Mouse (Mus musculus) hematopoietic stem cell, adult 5-6 weeks (primary cell): ENCODE results near the gene Pde3a. TPM values are rescaled to one million over a fixed set of nuclear protein-coding genes. Genes with fewer than 3 reads are reported as not detected.
A peak's percentile ranks its signal among the peaks of the same experiment; 100 is the strongest.

Experiments
- ATAC-seq, 2 experiments: fragments of 125-278 bp in 1 of 2; replicated peaks in 1 of 2; 2 replicates each; pipeline ENCODE4 v1.8.0; 2016 to 2017; ENCODE audit warnings: inconsistent platforms in 2 of 2, mild to moderate bottlenecking in 2 of 2, moderate number of reproducible peaks in 2 of 2, low read depth in 1 of 2, moderate TSS enrichment in 1 of 2; ENCODE audit not compliant: low FRiP score in 2 of 2, poor library complexity in 2 of 2, severe bottlenecking in 2 of 2, insufficient read depth in 1 of 2, low TSS enrichment in 1 of 2
- total RNA-seq: library from RNA; stranded (forward); fragments of 172-1452, 232-1000 nt; gene quantifications from 2 replicates; pipeline ENCODE4 v1.2.3, GENCODE M21; 2017

Pde3a gene
- total RNA-seq, 1 experiment from 2014 or later, result not detected

DNA sequence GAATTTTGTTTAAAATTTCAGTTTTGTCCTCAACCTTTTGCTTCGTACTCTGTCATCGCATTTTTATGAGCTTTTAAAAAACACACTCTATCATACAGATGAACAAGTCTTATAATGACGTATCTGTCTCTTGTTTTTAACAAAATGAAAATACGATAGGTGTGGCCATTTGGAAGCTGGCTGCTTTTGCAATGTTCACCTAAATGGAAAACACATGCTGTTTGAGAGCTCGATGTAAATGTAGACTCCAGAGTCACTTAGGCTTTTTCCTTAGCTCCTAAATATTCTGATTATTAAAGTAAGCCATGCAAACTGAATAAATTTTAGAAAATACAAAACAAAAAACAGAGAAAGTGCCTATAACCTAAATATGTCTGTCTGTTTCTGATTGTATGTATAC is 101.2 kb downstream of the Pde3a start:
- no peak for ATAC-seq

DNA sequence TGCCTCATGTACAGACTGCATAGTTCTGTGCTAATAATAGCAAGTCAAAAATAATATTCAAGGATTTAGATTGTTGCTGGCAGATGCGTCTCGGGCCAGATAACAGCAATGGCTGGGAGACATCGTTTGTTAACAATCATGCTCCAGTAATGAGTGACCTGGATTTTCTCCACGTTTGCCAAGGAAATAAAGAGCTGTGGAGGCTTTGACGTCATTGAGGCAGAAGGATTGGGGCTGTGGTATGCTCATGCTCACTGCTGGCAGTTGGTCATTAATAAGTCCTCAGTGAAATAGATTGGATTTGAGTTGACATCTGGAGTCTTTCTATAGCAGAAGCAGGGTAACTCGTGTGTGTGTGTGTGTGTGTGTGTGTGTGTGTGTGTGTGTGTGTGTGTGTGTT is 103.2 kb downstream of the Pde3a start:
- no peak for ATAC-seq

DNA sequence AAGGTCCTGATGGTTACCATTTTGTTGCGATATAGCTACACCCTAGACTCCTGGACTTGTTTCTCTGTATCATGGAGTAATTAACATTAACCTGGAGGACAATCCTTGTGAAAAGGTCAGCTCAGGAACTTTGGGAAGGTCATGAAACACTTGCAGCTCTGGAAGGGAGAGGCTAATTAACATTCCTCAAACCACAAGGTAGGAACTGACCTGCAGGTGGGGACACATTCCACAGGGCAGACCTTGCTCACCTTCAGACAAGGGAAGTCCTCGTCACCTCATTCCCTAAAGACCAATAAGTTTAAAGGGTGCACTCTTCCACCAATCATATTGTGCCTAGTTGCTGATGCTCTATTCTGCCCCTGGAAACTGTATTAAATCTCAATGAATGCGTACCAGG is 114.6 kb downstream of the Pde3a start:
- no peak for ATAC-seq

DNA sequence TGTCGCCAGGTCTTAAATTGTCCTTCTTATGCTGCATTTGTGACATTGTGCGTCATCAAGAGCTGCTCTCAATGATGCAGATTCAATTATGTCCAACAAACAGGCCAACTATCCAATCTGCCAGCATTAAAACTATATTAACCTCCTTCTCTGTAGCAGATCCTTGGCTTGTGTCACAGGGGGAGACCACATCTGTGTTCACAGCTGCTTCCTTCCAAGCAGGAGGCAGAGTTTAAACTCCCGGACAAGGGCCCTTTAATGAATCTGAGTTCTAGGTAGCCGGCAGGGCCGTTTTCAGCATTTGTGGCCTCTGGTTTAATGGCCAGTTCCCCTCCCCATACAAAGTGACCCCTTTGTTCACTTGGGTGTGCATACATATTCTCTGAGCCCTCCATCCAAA is 118.0 kb downstream of the Pde3a start:
- no peak for ATAC-seq

DNA sequence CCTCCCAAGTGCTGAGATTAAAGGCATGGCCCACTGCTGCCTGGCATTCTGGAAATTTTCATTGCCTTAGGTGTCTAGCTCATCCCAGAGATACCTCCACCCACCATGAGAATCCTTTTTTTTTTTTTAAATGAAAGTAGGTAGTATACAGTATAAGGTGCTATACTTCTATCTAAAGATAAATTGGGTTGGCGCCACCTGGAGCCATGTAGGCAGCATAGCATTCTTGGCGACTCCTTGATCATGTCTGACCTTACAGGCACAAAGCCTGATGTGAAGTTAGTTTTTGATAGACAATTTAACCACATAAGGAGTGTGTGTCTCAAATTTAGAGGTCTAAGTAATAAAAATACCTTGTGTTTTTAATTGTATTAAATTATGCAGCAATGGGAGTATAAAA is 123.6 kb downstream of the Pde3a start:
- peak; percentile 64 to 73; a peak in 2 of 4 replicates for ATAC-seq

DNA sequence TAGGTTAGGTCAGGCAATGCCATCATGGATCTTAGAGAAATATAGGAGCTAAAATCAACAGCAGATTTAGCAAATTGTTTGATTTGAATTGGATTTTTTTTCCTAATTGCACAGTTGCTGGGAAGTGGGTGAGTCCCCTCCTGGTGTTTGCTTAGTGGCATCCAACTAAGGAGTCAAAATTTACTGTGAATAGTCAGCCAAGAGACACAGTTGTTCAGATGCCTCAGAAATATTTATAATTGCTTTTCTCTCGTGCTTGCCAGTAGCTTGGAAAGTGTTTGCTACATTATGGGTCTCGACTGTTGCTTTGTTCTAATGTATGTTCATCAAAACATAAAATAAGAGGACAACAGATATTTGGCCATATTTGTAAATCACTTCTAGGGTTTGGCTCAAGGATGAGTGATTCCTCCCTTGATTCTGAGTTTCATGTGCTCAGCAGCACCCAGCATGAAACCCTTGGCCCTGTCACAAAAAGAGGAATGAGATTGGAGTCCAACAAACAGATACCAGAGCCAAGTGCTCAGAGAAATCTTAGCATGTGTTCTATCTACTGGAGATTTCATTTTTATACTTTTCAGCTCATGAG is 125.5 kb downstream of the Pde3a start:
- ATAC-seq, result no peak

DNA sequence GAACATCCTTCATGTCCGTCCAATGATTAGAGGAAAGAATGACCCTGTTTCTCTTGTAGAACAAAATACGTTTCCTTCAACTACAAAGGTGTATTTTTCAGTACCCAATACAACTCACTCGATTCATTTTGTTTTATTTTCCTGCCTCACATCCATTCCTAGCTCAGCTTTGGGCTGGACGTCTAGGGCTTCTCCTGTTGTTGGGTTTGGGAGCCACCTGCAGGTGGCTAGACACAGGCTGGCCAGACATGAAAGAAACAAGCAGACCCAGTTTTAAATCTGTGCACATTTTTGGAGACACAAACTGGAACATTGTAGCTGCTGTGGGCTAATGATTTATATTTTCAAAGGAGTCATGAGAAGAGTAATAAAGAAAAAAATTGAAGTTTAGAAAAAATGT is 126.1 kb downstream of the Pde3a start:
- ATAC-seq, result no peak

DNA sequence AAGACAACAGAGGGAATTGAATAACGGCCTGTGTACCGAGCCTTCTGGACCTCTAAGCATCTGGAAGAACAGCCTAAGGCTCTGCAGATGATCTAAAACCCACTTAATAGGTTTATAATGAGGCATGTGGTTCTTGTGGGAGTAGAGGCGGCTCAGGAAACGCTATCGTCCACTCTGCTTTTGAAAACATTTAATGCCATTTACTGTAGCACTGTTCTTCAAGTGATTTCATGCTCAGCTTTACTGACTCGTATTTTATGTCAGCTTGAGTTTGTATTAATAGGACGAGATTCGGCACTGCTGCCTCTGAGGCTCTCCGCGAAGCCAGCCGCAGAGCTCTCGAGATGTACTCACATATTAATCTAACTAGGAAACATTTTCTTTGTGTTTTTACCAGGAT is 131.9 kb downstream of the Pde3a start:
- ATAC-seq, result no peak

DNA sequence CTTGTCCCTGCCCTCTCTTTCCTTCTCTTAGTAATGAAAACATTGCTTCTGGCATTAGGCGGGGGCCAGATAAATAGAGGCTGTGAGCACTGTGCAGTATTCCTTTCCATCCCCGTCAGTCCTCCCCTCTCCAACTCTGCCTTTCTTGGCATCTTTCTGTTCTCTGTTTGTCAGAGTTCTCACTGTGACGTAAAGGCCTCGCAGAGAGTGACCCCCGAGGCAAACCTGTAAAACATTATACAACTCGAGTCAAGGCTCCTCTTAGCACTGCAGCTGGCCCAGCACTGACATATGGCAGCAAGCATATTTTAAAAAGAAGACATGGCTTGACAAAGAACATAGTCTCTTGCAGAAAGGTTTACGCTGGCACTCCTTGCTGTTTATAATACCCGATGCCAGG is 132.4 kb downstream of the Pde3a start:
- no peak for ATAC-seq

DNA sequence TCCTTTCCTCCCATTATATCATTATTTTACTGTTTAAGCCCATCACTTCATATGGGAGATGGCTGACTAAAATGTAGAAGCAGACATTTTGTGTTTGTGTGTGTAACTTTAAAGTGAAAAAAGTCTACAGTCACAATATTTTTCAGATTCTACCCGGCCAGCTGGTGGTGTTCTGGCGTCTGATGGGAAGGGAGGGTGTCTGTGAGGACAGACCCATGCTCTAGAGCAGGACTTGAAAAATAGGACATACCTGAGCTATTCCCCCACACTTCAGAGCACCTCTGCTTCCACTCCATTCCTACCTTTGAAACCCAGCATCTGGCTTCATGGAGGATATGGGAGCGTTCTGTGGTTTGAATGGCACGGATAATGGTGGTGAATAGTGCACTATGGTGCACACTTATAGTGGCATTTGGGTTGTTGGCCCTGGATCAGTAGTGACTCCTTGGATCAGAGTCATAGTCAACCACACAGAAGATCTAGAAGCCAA is 132.9 kb downstream of the Pde3a start:
- ATAC-seq, result no peak

DNA sequence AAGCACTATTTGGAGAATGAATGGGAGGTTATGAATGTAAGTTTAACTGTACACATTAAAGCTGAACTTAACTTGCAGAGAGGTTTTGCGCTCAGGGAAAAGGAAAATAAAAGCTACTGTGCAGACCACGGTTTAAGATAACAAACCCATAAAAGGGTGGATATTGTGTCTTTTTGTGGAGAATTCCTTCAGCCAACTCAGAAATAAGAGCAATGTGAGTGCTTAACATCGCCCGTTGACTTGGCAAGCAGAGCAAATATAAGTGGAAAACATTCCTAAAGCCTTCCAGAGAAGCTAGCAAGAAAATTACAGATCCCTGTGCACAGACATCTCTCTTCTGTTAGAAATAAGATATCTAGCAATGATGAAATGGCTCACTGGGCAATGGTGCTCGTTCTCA is 139.0 kb downstream of the Pde3a start:
- ATAC-seq, result no peak

DNA sequence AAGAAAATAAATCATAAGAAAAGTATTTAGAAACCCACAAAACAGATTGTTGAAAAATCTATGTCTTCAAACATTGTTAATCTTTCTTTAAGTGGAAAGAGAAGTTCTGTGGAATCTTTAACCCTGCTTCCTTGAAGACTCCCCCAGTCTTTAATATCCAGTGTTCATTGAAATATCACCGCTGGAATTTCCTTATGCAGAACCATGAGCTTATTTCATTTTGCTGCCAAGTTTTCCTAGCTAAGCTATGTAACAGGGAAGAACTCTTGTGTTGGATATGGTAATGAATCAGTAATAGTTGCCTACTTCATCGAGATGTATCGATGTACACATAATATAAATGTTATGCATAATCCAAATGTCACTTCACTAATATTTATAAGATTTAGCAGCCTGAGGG is 146.9 kb downstream of the Pde3a start:
- ATAC-seq, result no peak

DNA sequence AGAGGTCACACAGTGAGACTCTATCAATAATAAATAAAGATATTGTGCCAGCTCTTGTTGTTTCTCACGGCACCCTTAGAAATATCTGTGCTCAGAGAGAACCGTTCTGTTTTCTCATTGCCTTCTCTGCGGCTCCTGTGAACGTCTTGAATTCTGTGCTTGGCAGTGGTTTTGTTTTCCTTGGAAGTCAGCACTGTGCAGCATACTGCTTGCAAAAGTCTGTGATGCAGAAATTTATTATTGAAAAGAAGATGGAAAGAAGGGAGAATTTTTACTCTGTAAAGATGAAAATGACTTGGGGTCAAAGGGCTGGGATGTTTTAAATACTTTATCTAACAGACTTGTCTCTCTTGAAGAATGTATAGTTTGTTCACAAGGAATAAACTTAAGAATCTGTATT is 150.3 kb downstream of the Pde3a start:
- ATAC-seq, result no peak

DNA sequence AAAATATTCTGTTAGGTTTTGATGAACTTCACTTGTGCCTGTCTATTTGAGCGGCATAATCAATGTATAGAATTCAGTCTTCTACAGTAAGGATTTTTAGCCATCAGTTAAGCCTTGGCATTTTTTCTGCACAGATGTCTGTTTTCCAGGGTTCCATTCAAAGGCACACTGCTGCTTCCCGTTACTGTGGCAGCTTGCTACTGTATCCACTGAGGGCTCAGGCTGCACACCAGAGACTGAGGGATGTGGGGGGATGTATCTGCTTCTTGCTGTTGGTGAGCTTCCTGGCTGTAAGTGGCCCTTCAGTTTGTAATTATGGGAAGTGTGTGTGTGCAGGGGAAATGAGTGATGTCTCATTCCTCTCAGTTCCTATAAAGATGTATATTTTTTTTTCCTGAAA is 154.9 kb downstream of the Pde3a start:
- ATAC-seq, result no peak

DNA sequence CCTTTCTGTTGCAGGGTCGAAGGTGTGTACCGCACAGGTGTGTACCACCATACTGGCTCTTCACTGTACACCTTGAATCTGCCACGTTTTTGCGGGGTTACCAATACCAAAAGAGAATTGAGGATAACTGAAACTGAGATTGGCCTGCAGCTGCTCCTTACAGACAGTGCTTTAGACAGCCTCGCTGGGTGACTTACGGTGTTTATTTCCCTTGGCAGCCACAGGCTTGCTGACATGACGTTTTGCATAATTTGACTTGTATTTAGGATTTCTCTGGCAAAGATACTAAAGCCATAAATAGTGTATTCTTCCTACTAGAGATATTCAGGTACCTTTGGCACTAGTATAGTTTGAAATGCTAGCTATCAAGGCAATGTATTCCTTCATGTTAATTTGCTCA is 155.6 kb downstream of the Pde3a start:
- ATAC-seq, result no peak

DNA sequence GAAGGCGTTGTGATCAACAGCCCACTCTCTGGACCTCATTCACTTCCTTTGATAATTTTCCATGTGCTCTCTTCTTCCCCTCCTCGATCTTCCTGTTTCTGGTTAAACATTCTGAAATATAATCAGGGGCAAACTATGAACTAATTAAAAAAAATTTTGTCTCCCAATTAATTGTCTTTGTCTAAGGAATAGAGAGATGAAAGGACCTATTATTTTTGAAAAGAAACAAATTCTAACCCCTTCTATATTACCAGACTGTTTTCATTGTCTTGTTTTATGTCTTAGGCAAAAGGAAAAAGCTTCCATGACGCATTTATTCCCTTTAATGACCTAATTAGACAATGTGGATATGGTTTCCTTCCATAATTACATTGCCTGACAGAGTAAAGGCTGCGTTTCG is 156.4 kb downstream of the Pde3a start:
- no peak for ATAC-seq

DNA sequence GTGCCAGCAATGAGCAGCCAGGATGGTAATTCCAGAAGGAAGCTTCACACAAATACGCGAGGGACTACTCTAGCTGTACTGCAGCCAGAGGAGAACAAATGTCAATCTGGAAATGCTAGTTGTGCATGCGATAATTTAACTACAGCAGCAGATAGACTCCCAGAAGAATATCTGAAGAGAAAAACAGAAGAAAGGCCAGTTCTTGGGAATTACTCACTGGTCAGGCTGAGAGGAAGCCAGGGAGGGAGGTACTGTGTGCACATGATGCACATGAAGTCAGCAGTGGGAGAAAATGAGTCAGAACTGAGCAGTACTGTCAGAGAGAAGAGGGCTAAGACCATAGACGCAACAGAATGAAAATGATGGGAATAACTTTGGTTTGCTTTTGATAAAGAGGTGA is 159.7 kb downstream of the Pde3a start:
- no peak for ATAC-seq

DNA sequence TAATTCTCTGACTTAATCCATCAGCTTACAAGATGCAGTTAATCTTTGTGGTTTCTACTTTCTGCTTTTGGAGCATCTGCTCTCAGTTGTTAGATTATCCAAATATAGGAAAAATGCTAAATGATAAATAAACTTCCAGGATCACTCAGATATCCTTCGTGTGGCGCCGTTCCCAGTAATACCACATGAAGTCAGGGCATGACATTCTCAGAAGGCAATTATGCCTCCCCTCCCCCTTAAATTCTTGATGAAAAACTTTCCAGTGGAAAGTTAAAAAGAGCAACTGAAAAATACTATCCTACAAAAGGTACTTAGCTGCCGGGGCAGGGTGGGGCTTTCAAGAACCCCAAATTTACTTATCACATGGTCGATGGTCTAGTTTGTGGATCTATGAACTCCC is 161.8 kb downstream of the Pde3a start:
- ATAC-seq, result no peak

DNA sequence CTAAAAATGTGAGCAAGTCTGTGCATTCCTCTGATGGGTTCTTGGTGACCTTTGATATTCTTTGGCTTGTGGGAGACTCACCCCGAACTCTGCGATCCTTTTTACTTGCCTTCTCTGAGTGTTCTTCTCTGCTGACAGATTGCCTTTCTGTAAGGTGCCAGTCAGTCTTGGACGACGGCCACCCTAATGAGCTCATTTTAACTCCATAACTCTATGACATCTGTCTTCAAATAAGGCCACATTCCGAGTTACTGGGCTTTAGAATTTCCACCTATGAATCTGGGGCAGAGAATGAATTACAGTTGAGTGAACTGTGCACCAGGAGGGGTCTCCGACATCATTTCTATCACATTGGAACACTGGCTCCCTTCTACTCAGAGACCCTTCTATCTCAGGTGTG is 176.0 kb downstream of the Pde3a start:
- no peak for ATAC-seq

DNA sequence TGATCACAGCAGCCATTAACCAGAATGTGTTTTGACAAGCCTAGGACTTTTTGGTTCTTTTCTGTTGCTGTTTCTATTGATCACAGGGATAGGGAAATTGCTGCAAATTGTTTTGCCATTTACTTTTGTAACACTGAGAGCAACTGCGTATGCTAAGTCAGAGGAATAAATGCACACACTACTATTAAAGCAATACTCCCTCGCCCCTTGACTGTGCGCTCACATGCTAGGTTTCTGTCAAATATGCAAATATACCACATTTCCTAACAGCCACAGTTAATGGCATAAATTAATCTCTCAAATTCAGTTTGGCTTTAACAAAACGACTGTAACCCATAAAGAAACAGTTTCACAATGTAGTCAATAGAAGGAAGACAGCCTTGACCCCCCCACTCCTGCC is 179.5 kb downstream of the Pde3a start:
- ATAC-seq, result no peak
